Mouse (Mus musculus): ENCODE results near the gene Atp11a. TPM values are rescaled to one million over a fixed set of nuclear protein-coding genes. Genes with fewer than 3 reads are reported as not detected.

The Atp11a gene
- total RNA-seq, 2 experiments from 2014 or later, result 45.9 to 53.5 TPM

DNA sequence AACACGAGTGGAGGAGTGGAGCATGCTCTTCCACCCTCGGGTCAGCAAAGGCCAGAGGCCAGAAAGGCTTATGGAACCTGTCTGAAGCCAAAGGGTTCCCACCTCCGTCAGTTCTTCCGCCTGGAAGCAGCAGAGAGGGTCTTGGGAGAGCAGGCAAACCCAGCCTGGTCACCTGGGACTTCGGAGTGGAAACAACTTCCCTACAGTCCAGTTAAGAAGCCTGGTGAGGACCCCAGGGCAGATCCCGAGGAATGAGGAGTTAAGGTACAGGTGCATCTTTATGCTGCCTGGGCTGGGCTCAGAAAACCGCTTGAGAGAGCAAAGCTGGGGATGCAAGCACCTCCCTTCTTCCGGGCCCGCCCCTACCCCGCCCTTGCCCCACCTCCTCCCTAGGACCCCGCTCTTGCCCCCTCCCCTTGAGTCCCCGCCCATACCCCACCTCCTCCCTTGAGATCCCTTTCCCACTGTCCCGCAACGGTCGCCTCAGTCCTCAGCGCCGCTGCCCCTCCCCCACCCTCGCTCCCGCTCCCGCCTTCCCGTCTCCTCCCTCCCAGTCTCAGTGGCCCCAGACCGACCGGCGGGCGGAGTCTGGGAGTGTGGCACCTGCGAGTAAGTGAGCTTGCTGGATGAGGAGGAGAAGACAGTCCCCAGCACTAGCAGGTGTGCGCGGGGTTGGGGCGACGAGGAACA, 116.7 kb downstream of the Atp11a start, which contains the start of gene Mcf2l:
Mcf2l (plus strand) TSS at position 450 of the 690 bp plus-strand sequence.
- peak; percentile 67 for DNase-seq

GRCm38 (mm10) chr8:12874194-12874791, 117.5 kb downstream of the Atp11a start:
- peak; percentile 18 for DNase-seq

DNA sequence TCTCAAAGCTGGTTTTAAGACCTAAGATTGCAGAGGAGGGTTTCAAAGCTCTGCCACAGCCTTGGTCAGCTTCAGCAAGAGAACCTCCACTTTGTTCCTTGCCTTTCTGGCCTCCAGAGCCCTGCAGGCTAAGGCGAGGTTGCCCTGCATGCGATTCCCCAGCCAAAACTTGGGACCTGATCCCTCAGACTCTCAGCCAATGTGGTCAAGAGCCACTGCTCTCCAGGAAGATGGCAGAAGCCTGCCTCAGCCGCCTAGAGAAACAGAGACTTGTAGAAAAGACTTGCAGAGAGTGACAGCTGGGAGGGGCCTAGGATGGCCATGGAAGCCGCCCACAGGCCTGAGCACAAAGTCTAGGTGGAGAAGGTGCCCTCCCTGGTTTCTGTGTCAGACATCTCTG, 118.2 kb downstream of the Atp11a start:
- no peak for DNase-seq

GRCm38 (mm10) chr8:12877126-12877525, 120.3 kb downstream of the Atp11a start:
- no peak for DNase-seq

DNA sequence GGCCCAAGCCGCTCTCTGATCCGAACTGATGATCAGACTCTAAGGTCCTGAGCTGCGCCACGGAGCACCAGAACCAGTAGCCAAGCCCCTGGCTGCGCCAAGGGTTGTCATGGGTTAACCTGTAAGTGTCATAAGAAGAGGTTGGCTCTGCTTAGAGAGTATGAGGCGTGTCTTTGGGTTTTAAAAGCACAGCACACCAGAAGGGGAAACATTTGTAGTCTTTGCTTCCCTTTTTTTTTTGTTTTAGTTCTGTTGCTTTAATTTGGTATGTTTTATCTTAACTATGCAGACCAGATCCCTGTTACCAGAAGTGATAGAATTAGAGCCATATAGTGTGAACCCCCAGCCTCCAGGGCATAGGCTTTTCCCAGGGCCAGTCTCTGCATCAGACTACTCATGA, 123.3 kb downstream of the Atp11a start:
- DNase-seq, result no peak

- no peak for DNase-seq
Measured at GRCm38 (mm10) chr8:12883051-12884004, 126.5 kb downstream of the Atp11a start.

DNA sequence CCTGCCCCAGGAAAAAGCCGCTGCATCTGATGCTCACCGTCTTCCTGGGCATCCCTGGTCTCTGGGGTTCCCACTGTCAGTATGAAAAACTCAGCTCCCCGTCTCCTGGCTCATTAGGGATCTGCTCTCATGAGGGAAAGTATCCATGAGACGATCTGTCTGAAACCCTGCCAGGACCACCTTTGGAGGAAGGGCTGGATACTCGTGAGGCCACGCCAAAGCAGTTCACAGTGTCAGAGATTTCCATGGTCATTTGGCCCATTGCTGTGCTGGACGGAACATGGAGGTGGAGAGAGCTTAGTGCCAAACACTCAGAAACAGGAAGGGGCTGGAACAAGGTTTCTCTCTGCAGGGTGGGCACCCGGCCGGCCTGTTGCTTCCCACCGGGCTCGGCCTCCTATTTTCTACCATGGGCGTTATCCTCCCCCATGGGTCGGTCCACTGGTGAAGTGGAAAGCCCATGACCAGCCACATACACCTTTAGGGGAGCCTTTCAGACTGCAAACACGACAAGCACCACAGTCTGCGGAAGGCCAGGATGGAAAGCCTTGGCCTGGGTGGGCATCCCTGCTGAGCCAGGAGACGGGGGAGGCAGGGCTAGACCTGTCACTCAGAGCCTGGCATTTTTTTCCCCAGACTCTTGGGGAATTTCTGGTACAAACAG, 131.1 kb downstream of the Atp11a start:
- DNase-seq, result no peak

- DNase-seq, result no peak
Measured at GRCm38 (mm10) chr8:12889046-12889598, 132.3 kb downstream of the Atp11a start.

DNA sequence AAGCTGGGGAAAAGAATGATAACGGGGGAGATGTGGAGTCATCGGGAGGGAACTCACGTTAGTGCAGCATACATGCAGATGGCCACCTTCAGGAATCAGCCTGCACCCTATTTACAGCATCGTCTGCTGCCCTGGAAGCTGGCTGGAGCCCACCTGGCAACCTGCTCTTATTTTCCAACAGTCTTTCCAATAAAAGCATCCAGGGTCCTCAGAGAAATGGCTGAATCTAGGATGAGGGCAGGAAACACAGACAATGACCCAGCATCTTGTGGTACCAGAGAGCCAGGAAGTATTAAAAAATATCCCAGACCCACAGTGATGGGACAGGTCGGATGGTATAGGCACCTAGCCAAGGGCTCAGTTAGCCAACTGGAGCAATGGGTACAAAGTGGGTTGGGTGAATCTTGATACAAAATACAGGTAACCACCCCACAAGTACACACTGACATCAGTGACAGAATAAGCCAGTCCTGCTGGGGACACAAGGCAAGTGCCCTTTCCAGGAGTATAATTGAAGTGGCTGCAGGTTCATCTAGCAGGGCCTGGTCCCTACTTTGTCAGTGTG, 136.2 kb downstream of the Atp11a start:
- no peak for DNase-seq

DNA sequence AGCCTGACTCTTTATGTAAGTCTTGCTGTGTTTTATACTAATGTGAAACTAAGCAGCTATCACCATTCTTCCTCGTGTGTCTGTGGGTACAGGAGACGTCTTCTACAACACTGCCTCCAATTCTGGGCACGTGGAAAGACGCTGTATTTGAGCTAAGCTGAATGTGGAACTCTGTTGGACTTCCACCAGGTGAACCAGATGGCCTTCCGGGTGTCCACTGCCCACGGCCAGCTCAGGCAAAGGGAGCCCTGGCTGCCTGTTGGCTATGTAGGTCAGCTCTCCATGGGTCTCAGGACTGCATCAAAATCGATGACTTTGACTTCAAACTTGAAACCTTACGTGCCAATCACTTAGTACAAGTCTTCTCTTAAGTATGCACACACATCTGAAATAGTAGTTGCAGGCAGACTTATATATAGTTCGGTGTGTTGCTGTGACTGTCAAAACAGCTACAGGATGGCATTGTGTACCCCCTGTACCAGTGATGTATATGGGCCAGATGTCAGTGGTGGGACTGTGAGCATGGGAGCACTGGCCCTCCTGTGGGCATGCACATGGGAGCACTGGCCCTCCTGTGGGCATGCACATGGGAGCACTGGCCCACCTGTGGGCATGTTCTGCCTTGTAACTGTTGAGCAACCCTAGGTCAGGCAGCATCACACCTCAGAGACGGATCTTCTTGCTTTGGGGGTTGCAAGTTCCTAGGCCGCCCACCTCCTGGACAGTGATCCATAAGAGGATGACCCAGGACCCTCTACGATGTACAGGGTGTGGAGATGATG, 137.2 kb downstream of the Atp11a start:
- DNase-seq, result no peak

DNA sequence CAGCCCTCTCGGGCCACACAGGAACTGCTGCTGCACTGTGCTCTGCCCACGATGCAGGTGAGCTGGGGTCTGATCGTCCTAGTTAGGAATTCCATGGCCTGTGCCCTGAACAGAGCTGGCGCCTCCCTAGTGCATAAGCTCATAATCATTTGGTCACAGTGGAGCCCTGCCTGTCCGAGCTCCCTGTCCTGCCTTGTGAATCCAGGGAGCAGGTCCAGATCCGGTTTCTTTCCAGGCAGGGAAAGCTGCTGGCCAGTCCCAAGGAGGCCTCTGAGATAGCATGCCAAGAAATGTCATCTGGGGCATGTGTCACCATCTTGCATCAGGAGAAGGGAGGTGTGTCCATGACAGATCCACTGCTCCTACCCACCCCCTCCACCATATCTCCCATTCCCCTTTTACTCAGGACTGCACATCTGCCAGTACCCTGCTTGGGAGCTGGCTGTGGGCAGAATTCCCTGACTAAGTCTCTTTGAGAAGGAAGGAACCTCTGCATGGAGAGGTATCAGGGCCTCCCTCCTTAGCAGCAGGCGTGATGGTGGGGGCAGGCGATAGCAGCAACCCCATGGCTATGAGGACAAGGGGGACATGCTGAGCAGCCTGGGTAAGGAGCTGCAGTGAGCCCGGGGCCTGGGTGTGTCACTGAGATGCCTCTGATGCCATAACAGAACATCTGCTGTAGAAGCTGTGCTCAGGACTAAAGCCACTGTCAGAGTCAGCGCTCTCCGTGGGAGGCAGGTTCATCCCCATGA, 138.1 kb downstream of the Atp11a start:
- DNase-seq, result no peak

- no peak for DNase-seq
Measured at GRCm38 (mm10) chr8:12895535-12896150, 138.8 kb downstream of the Atp11a start.

GRCm38 (mm10) chr8:12896494-12897373, 139.9 kb downstream of the Atp11a start:
- peak; percentile 71 for DNase-seq

GRCm38 (mm10) chr8:12897815-12898214, 141.0 kb downstream of the Atp11a start:
- DNase-seq, result no peak

DNA sequence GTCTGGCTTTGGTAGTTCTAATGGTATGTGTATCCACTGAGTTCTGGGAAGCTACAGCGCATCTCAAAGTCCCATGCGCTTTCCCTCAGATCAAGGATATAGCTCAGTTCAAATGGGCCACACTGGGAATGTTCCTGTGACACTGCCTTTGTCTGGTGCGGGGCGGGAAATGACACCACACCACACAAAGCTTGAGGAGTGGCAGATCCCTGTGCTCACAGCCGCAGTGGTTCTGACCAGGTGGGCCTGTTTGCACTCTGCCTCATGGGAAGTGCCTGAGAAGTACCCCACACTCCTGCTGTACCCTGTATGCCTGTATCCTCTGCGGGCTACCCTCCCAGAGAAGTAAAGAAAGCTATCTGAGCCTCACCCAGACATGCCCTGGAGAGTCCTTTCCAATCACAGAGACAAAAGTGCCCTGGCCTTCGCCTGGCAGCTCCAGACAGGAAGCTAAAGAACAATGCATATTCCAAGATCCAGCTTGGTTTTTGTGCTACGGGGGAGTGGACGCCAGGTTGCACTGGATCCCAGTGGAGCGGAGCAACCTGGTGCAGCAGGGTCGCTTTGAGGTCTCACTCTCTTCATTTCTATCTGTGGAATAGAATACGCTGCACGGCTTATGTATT, 147.1 kb downstream of the Atp11a start:
- no peak for DNase-seq

DNA sequence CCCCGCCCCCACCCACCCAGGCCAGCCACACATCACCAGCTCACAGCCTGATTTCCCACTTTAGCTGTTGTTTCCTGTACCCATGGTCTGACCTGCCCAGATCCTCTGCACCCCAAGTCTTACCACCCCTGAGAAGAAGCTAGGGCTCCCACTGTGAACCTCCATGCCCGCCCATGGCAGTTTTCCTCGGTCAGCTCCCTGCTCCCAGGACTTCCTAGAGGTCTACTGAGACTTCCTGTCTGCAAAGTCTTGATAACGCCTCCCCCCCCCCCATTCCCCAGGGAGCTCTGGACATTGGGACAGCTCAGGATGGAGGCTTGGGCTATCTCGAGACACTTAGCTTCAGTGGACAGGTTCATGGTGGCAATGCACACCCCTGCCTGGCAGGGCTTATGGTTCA, 148.3 kb downstream of the Atp11a start:
- DNase-seq, result no peak

DNA sequence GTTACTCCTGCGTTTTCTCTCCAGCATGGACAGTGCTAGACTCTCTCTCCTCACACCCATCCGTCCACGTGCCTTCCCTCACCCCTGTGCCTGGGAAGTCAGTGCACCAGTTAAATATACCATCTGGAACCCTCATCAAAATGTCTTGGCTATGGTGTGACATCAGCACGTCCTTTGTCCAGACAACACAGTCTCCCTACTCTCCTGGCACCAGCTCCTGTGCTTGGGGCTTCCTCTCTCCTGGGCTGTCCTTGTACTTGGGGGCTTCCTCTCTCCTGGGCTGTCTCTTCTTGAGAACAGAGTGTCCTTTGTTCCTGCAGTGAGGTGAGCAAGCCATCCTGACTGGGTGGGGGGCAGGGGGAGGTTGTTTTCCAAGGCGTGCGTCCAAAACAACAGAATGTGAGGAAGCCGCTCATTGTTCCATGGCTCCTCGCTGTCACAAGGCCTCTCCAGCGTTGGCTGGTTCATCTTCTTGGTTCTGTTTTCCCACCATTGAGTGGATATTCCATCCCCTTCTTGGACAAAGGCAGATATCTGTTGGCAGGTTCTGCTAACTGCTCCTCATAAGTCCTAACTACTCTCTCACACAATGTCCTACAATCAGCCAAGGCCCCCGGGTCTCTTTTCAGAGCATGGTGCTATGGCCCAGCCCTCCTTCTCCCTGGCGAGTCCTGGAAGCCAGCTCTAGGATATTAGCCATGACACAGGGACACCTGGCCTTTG, 148.9 kb downstream of the Atp11a start:
- DNase-seq, result no peak

Data from adrenal gland, postnatal 10 days (tissue).